Mouse (Mus musculus) embryonic stem cell, embryonic (primary cell): ENCODE results near the gene Dtnb.

Experiments
- CTCF ChIA-PET, 4 experiments: fragments of 300-600 bp in 2 of 4; fragments of 350-600 bp in 2 of 4; sonication (Branson Sonifier 250); formaldehyde crosslinking; loops; one replicate each; lab custom pipeline; 2022; ENCODE audit warnings: inconsistent platforms in 2 of 4; lab: Charles Lee
- POLR2A ChIA-PET, 4 experiments: fragments of 300-600 bp in 2 of 4; fragments of 350-600 bp in 2 of 4; sonication (Branson Sonifier 250); formaldehyde crosslinking; loops; one replicate each; lab custom pipeline; 2022; ENCODE audit warnings: antibody characterized with exemption in 4 of 4, inconsistent platforms in 1 of 4; lab: Charles Lee

Dtnb gene

DNA sequence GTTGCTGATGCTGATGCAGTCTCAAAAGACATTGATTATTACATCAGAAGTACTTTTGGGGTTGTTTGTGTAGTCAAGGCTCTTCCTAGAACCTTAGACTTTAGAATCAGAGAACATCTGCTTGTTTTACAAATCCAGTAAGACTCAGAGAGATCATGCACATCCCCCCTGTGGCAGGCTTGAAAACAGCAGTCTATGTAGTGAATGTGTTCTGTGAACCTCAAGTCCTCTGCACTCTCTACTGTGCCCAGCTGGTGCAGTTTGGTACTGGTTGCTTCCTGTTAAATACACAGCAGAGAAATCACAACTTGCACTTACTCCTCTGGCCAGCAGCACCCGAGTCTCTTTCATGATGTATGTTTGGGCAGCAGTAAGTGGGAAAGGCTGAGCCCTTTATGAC lies 11.6 kb upstream of the Dtnb start:
- CTCF ChIA-PET, result interaction anchor here in 3 of 4 experiments (0.6 to 1.5 kb wide), 5 partner anchors 10 to 186 kb away, joined by 3 to 29 read pairs (median 7); no protein-coding TSS in a partner anchor
- POLR2A ChIA-PET, result interaction anchor here in 2 of 4 experiments (0.7 to 2.0 kb wide), 5 partner anchors 11 to 51 kb away, joined by 3 to 10 read pairs (median 4); partner anchors contain the start of gene Dtnb (in 1 of the 2)

DNA sequence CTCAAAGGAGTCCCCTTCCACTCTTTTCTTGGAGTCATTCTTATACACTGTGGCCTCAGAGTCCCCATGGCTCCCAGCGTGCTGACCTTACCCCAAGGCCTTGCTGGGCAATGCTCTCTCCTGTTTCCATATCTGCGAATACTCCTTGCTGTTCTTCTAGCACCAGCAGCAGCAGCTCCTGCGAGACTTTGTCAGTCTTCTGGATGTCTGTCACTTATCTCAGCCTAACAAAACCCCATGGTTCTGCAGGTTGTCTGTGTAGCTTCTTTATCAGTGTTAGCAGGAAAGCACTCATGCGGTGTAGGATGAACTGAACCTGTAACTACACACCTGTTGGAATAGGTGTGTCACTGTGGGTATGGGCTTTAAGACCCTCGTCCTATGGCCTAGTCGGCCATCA lies 11.1 kb upstream of the Dtnb start:
- ChIA-PET POLR2A (interaction anchor here in 2 of 4 experiments (0.9 to 2.0 kb wide), 3 partner anchors 11 to 14 kb away, joined by 3 to 10 read pairs (median 6); partner anchors contain the start of gene Dtnb (in 1 of the 2)), CTCF (interaction anchor here in 3 of 4 experiments (0.6 to 1.5 kb wide), 4 partner anchors 11 to 43 kb away, joined by 4 to 29 read pairs (median 8); no protein-coding TSS in a partner anchor)

DNA sequence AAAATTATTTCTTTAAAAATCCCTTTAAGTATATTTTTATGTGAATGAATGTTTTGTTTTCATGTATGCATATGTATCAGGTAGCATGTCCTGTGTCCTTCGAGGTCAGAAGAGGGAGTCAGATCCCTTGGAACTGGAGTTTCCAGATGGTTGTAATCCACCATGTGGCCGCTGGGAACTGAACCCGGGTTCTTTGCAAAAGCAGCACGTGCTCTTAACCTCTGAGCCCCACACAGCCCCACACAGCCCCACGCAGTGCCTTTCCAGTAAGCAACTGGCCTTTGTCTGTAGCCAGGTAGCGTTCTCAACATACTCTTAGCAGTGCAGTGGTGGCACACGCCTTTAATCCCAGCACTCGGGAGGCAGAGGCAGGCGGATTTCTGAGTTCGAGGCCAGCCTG lies 9.4 kb upstream of the Dtnb start:
- CTCF ChIA-PET, result no interaction called here
- POLR2A ChIA-PET, result no interaction called here

DNA sequence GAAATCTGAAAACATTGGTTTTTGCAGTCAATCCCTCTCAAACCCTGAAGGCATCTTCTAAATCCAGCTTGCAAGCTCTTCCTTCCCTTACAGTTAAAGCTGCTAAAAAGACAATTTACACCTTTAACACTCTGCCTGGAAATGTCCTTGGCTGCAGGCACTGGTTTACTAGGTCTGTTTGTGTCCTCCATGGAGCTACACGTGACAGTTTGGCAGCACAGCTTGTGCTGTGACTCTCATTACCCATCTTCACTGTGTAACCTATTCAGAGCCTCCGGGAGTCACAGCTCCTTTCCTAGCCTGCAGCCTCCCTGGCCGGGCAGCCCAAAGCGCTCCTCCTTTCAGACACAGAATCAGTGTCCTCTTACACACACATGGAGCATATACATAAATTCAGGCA lies 8.5 kb upstream of the Dtnb start:
- POLR2A ChIA-PET, result interaction anchor here in 2 of 4 experiments (0.6 to 1.3 kb wide), 6 partner anchors 14 to 969 kb away, joined by 3 to 7 read pairs (median 4); no protein-coding TSS in a partner anchor
- CTCF ChIA-PET, result no interaction called here

DNA sequence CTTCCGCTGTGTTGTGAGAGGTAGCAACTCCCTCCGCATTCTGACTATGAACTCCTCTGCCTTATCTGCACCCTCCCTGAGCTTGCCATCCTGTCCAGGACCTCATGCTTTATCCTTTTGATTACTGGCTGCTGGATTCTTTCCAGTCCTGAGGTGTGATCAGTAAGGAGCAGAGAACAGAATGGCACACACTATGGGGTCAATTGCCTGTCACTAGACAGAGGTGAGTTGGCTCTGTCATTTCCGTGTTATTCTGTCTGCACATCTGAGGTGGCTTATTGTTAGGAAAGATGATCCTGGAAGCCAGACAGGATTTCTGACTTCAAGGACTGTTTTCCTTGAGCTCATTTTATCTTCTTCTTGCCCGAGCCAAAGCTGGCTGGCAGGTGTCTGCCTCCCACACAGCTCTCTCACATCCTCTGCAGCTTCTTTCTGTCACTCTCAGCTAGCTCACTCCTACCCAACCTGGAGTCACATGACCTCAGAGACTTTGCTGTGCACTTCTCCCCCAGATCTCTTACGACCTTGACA lies 3.7 kb upstream of the Dtnb start:
- CTCF ChIA-PET, result interaction anchor here in 3 of 4 experiments (0.5 to 1.8 kb wide), 3 partner anchors 20 to 357 kb away, joined by 3 to 4 read pairs (median 3); no protein-coding TSS in a partner anchor
- POLR2A ChIA-PET, result interaction anchor here in 3 of 4 experiments (0.6 to 1.9 kb wide), 9 partner anchors 10 to 265 kb away, joined by 3 to 7 read pairs (median 4); no protein-coding TSS in a partner anchor

DNA sequence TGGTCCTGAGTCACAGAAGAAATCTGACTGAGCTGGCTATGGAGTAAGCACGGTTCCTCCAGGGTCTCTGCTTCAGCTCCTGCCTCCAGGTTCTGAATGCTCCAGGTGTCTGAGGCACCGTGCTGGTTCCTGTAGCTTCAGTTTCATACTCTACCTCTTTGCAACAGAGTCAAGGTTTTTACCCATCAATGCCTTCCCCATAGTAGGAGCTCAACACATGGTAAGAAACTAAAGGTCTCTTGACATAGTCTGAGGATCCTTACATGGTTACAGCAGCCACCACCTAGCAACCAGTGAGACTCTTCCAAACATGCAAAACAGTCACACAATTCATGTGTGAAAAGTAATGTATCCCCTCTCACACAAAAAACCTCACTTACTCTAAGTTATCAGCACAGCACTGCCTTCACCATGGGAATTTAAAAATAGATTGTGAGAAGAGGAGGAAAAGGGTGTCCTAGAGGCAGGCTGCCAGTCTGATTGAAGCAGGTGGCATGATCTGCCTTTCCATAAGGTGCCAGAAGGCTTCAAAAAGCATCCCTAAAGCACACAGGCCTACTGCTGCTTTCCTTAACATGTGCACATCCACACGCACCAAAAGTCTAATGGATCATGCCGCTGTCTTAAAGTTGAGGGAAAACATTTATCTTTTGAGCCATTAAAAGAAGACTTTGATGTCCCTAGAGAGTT lies 1.3 kb upstream of the Dtnb start:
- ChIA-PET POLR2A (interaction anchor here in 2 of 4 experiments (0.5 to 4.0 kb wide), 18 partner anchors 9 to 210 kb away, joined by 3 to 31 read pairs (median 5); no protein-coding TSS in a partner anchor), CTCF (interaction anchor here in 1 of 4 experiments (0.7 kb wide), 1 partner anchor 20 kb away, joined by 4 read pairs; no protein-coding TSS in a partner anchor)

DNA sequence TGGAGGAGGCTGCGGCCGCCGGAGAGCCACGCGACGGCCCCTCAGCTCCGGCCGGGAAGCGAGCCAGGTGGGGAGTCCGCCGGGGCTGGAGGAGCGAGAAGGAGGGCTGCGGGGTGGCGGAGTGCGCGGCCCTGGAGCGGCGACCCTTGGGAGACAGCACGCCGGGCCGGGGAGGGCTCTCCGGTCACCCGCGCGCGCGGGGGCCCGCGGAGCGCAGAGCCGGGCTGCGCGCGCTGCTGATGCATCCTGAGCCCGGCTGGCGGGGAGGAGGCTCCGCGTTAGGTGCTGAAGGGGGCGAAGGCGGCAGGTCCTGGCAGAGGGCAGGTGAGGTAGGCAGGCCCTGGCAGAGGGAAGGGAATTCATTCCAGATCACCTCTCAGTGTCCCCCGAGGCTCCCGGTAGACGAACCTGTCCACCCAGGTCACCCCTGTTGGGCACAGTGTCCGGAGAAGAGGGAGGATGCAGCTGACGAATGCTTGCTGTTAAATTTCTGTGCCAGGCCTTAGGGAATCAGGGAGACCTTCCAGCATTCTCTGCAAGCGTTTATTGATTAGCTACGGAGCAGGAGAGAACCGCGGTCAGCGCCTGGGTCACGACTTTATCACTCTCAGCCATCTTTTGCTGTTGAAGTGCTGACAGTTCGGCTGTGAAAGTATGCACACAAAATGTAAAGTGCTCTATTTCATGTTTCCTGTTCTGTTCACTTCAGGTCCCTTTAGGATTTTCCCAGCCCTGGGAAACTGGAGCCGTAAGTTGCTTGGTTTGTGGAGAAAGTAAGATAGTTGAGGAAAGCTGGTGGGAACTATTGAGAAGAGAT lies 608 bp downstream of the Dtnb start:
- POLR2A ChIA-PET, result interaction anchor here (0.5 to 4.0 kb wide), 25 partner anchors 8 to 280 kb away, joined by 3 to 31 read pairs (median 4); no protein-coding TSS in a partner anchor
- CTCF ChIA-PET, result interaction anchor here in 3 of 4 experiments (0.6 to 1.7 kb wide), 3 partner anchors 23 to 413 kb away, joined by 4 to 5 read pairs (median 4); no protein-coding TSS in a partner anchor

DNA sequence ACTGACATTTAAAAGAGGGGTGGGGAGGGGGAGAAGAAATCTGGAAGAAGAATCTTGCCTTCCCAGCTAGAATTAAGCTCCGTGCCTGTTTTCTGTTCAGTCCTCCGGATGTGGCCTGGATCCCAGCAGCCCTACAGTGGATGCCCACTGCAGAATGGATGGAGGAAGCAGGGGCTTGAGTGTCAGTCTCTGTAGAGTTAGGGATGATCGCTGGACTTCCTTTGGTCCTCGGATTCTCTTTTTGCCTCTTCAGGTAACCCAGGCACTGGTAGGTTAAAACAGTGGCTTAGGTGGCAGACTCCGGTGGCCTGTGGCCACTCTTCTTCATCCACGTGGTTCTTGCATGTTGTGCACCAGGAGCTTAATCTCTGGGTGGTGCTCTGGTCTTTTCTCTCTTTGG lies 1.2 kb downstream of the Dtnb start:
- ChIA-PET CTCF (interaction anchor here in 3 of 4 experiments (0.6 to 1.7 kb wide), 3 partner anchors 23 to 412 kb away, joined by 4 to 5 read pairs (median 4); no protein-coding TSS in a partner anchor), POLR2A (interaction anchor here in 2 of 4 experiments (0.6 to 4.0 kb wide), 17 partner anchors 8 to 281 kb away, joined by 3 to 31 read pairs (median 4); no protein-coding TSS in a partner anchor)

DNA sequence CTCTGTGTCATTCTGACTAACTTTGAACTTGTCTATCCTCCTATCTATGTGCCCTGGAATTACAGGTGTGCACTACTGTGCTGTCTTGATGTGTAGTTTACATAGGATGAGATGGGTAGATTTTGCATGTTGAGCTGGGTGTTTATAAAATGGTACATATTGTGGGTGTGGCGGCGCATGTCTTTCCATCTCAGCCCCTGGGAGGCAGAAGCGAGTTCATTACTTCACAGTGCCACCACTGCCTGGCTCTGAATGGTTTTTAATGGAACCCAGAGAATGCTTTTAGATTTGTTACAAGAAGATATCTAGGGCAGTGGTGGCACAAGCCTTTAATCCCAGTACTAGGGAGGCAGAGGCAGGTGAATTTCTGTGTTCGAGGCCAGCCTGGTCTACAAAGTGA lies 2.5 kb downstream of the Dtnb start:
- ChIA-PET POLR2A (interaction anchor here in 3 of 4 experiments (0.7 to 1.9 kb wide), 7 partner anchors 9 to 508 kb away, joined by 3 to 6 read pairs (median 3); partner anchors contain the start of gene Dnajc27 (in 1 of the 3)), CTCF (interaction anchor here in 2 of 4 experiments (0.7 to 1.6 kb wide), 4 partner anchors 14 to 492 kb away, joined by 3 to 7 read pairs (median 4); no protein-coding TSS in a partner anchor)

DNA sequence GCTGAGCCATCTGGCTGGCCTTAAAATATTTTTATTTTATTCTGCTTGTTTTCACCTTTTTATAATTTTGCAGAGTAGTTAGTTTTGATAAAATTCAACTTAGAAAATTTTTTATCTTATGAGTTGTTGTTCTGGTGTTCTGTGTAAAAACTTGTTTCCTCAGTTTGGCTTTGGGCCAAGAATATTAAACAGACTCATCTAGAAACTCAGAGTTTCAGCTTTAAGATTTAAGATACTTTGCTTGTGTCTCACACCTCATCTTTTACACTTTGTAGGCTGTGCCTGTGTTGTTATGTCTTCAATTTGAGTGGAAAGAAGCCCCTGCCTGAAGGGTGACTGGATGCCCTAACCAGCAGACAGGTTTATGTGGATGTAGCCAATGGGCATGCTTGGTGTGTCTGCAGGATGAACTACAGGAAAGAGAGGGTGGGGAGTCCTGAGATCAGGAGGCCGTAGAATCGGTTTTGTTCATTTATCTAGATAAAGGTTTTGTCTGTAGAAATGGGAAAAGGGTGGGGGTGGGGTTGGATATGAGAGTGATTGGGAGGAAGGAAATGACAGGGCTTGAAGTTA lies 7.9 kb downstream of the Dtnb start:
- ChIA-PET CTCF (no interaction called here), POLR2A (interaction anchor here in 3 of 4 experiments (0.6 to 1.5 kb wide), 7 partner anchors 10 to 350 kb away, joined by 3 to 6 read pairs (median 3); no protein-coding TSS in a partner anchor)

DNA sequence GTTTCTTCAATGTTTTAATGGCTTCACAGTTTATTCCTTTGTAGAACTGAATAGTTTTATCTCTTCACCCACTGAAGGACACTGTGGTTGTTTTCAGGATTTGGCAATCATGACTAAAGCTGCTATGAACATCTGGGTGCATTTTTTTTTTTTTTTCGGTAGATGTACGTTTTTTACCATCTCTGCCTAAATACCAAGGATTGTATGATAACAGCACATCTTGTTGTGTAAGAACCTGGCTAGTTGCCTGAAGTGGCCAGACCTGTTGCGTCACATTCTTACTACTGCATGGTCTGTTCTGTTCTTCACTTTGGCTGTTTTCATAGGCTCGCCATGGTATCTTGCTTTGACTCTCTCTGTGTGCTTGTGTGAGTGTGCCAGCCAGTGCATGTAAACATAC lies 10.4 kb downstream of the Dtnb start:
- ChIA-PET CTCF (interaction anchor here in 3 of 4 experiments (0.6 to 0.7 kb wide), 3 partner anchors 16 to 305 kb away, joined by 3 read pairs; no protein-coding TSS in a partner anchor), POLR2A (interaction anchor here in 1 of 4 experiments (1.4 to 2.8 kb wide), 3 partner anchors 9 to 14 kb away, joined by 3 to 13 read pairs (median 5); partner anchors contain the start of gene Dtnb)

DNA sequence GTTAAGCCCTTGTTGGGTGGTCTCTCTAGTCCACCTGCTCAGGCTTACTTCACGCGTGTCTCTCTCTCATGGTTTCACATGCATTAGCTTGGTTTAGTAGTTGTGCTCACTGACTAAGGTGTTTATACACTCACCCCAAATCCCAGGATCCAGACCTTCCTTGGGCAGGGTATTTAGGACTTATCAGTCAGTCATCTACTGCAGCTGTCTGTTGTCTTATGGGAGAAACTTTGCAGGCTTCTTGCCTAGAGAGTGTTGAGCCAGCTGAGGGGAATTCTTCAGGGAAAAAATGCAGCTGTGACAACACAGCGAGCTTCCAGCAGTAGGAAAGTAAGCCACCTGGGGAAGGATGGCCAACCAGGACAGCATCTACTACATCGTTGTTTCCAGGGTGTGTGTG lies 13.3 kb downstream of the Dtnb start:
- CTCF ChIA-PET, result no interaction called here
- POLR2A ChIA-PET, result interaction anchor here in 2 of 4 experiments (0.6 to 1.5 kb wide), 9 partner anchors 9 to 195 kb away, joined by 3 to 6 read pairs (median 4); partner anchors contain the start of gene Dtnb (in 2 of the 2)

DNA sequence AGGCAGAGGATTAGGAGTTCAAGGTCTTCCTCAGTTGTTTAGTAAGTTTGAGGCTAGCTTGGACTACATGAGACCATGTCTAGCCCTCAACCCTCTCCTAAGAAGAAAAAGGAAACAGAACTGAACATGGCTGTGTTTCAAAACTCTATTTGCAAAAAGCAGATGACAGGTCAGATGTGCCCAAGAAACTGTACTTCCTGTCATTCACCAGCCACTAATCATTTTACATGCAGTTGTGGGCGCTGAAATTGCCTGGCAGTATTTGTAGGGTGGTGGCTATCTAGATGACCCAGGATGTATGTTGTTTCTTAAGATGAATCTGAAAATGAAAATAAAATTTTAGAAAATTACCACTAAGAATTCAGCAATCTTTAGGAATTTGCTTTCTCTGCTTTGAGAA lies 14.8 kb downstream of the Dtnb start:
- POLR2A ChIA-PET, result interaction anchor here in 3 of 4 experiments (0.6 to 1.5 kb wide), 4 partner anchors 14 to 82 kb away, joined by 3 to 5 read pairs (median 4); partner anchors contain the start of gene Dtnb (in 1 of the 3)
- CTCF ChIA-PET, result no interaction called here

DNA sequence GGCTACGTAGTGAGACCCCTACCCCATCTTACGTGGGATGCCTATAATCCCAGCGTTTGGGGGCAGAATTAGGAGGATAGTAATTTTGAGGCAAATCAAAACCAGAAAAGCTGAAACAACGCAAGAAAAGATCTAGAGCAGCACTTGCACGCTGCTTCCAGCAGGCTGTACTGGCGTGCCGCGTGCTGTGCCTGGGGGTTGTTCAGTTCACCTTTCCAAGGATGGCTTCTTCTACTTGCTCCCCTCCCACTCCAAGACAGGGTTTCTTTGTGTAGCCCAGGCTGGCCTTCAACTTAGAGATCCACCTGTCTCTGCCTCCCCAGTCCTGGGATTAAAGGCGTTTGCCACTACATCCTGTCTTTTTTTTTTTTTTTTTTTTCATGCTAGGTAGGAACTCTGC lies 17.9 kb downstream of the Dtnb start:
- CTCF ChIA-PET, result interaction anchor here in 2 of 4 experiments (0.6 to 1.3 kb wide), 5 partner anchors 33 to 161 kb away, joined by 3 to 12 read pairs (median 6); no protein-coding TSS in a partner anchor
- POLR2A ChIA-PET, result interaction anchor here in 2 of 4 experiments (0.6 to 2.5 kb wide), 3 partner anchors 10 to 86 kb away, joined by 3 to 8 read pairs (median 4); partner anchors contain the start of gene Dtnb (in 1 of the 2)

DNA sequence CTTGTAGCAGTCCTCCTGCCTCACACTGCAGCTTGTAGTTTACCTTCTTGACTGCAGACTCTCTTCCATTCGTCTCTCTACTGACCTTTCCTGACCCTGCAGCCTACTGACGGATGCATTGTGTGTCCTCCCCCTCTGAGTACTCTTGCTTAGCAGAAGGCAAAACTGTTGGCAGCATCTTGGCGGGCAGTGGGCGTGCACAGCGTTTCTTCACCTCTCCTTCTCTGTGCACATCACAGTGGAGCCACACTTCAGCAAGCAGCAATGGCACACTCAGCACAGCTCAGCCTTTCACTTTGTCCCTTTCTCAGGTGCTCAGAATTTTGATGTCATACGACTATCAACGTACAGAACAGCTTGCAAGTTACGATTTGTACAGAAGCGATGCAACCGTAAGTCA lies 19.4 kb downstream of the Dtnb start:
- POLR2A ChIA-PET, result interaction anchor here in 2 of 4 experiments (1.0 to 2.5 kb wide), 4 partner anchors 11 to 41 kb away, joined by 3 to 8 read pairs (median 4); partner anchors contain the start of gene Dtnb (in 1 of the 2)

DNA sequence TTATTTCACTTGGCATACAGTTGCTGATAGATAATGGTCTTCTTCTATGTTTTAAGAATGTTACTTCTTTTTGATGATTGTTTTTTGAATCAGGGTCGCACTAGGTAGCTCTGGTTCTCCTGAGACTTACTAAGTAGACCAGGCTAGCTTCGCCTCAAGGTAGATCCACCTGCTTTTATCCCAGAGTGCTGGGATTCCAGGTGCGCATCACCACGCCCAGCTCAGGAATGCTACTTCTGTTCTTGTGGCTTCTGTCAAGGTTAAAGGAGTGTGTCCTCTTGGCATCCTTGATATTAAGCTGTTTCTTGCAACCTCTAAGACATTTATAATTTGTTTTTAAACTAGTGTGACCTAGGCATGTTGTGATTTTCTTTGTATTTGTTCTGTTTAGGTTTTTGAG lies 30.6 kb downstream of the Dtnb start:
- ChIA-PET CTCF (interaction anchor here in 2 of 4 experiments (0.5 to 0.6 kb wide), 2 partner anchors 198 to 1306 kb away, joined by 3 to 4 read pairs; no protein-coding TSS in a partner anchor), POLR2A (interaction anchor here in 2 of 4 experiments (0.7 to 2.0 kb wide), 4 partner anchors 12 to 84 kb away, joined by 3 to 6 read pairs (median 3); partner anchors contain the start of gene Dtnb (in 1 of the 2))

More for the DNA sequence above, 19.4 kb downstream of the Dtnb start:
- CTCF ChIA-PET, result interaction anchor here in 1 of 4 experiments (0.7 kb wide), 1 partner anchor 24 kb away, joined by 3 read pairs; no protein-coding TSS in a partner anchor
